Mouse (Mus musculus) intestine, postnatal 0 days (tissue): ENCODE results near the gene Shkbp1. TPM values are rescaled to one million over a fixed set of nuclear protein-coding genes. Genes with fewer than 3 reads are reported as not detected.

Source experiments
- ATAC-seq: fragments of 200-750 bp; cut with Nextera tagmentation; 2 replicates; pipeline ENCODE4 v1.8.0; 2017; ENCODE audit warnings: mild to moderate bottlenecking, moderate TSS enrichment, moderate library complexity
- H3K27ac ChIP-seq: fragments of 300-500 bp; sonication (generic); 2 replicates; pipeline ENCODE4 v1.5.1; 2014; ENCODE audit warnings: mild to moderate bottlenecking, low read depth, low read length, moderate library complexity
- H3K27me3 ChIP-seq: fragments of 300-500 bp; sonication (generic); replicated peaks from 2 replicates; pipeline ENCODE4 v1.6.1; 2014; ENCODE audit warnings: low read length, mixed read lengths; ENCODE audit not compliant: control insufficient read depth, insufficient read depth
- H3K36me3 ChIP-seq: fragments of 300-500 bp; sonication (generic); 2 replicates; pipeline ENCODE4 v1.6.1; 2014; ENCODE audit warnings: mild to moderate bottlenecking, moderate library complexity; ENCODE audit not compliant: control insufficient read depth, insufficient read depth
- H3K4me1 ChIP-seq: fragments of 300-500 bp; sonication (generic); replicated peaks from 2 replicates; pipeline ENCODE4 v1.6.1; 2014; ENCODE audit warnings: antibody characterized with exemption, low read length, mixed read lengths; ENCODE audit not compliant: control insufficient read depth, insufficient read depth
- H3K4me2 ChIP-seq: fragments of 300-500 bp; sonication (generic); replicated peaks from 2 replicates; pipeline ENCODE4 v1.6.1; 2014; ENCODE audit warnings: low read depth, mild to moderate bottlenecking, moderate library complexity
- H3K4me3 ChIP-seq: fragments of 300-500 bp; sonication (generic); 2 replicates; pipeline ENCODE4 v1.5.1; 2014; ENCODE audit warnings: low read depth, low read length
- H3K9ac ChIP-seq: fragments of 300-500 bp; sonication (generic); 2 replicates; pipeline ENCODE4 v1.6.1; 2014; ENCODE audit warnings: mild to moderate bottlenecking, low read depth, low read length
- H3K9me3 ChIP-seq: fragments of 300-500 bp; sonication (generic); 2 replicates; pipeline ENCODE4 v1.6.1; 2016; ENCODE audit warnings: mixed run types; ENCODE audit not compliant: control insufficient read depth
- CTCF ChIP-seq: sonication (generic); IDR thresholded peaks from 2 replicates; pipeline ENCODE4 v1.5.1; 2016; ENCODE audit warnings: low read depth, mild to moderate bottlenecking, control low read depth, antibody characterized with exemption, moderate library complexity
- WGBS: fragments of 180-500 bp; shearing (Covaris S2); extraction: QIAGEN DNeasy Blood & Tissue Kit; methylation state at CpG from one replicate; pipeline ENCODE4 v1.1.7; 2014; 5-methylcytosine and 5-hydroxymethylcytosine counted together
- polyA plus RNA-seq: library from polyadenylated mRNA; unstranded; fragments of >200 nt; fragmentation: Nextera tagmentation; extraction: Ambion mirVana; gene quantifications from 2 replicates; pipeline ENCODE4 v1.2.1, GENCODE M21; 2015

The Shkbp1 gene
- polyA plus RNA-seq, 1 experiment from 2014 or later, result 26.9 TPM

GRCm38 (mm10) chr7:27371715-27372462, 16.1 kb upstream of the Shkbp1 start:
- no peak for TF ChIP-seq CTCF
- Histone ChIP-seq H3K4me1 (no peaks in the 10 kb centered on the region), H3K36me3 (no peaks in the 10 kb centered on the region), H3K27me3 (peaks cover 86% of the 10 kb centered on the region), H3K9me3 (peaks cover 6% of the 10 kb centered on the region; the same call in 1 of the 2 replicates), H3K9ac (0 out of 2 replicates have a peak overlapping the region, but pooled peaks have one; percentile 3), H3K27ac (no peak overlapping the region), H3K4me3 (peak overlapping the region; percentile 17; the same call in 1 of the 2 replicates), H3K4me2 (peak overlapping the region; percentile 38; the same call in 1 of the 2 replicates)
- WGBS, result 4% methylated on average over 44 of the region's 44 CpGs
- ATAC-seq, result no peak

GRCm38 (mm10) chr7:27369111-27369510, 13.3 kb upstream of the Shkbp1 start:
- Histone ChIP-seq H3K4me1 (no peaks in the 10 kb centered on the region), H3K4me2 (no peak overlapping the region), H3K27ac (no peak overlapping the region), H3K27me3 (peaks cover 91% of the 10 kb centered on the region), H3K36me3 (no peaks in the 10 kb centered on the region), H3K9me3 (peaks cover 6% of the 10 kb centered on the region; the same call in 1 of the 2 replicates), H3K9ac (no peak overlapping the region), H3K4me3 (no peak overlapping the region)
- no peak for ATAC-seq
- no peak for TF ChIP-seq CTCF
- 83% methylated on average over 19 of the region's 19 CpGs for WGBS

- Histone ChIP-seq H3K4me2 (peak overlapping the region; percentile 49), H3K4me3 (peak overlapping the region; percentile 18; the same call in 1 of the 2 replicates), H3K27ac (no peak overlapping the region), H3K9me3 (peaks cover 6% of the 10 kb centered on the region; the same call in 1 of the 2 replicates), H3K36me3 (no peaks in the 10 kb centered on the region), H3K9ac (no peak overlapping the region), H3K4me1 (no peaks in the 10 kb centered on the region), H3K27me3 (peaks cover 92% of the 10 kb centered on the region)
- no peak for ATAC-seq
- WGBS, result 14% methylated on average over 11 of the region's 11 CpGs
- no peak for TF ChIP-seq CTCF
Measured at GRCm38 (mm10) chr7:27367976-27368375, 12.2 kb upstream of the Shkbp1 start.

- no peak overlapping the region for H3K4me3 ChIP-seq
- 35% methylated on average over 21 of the region's 21 CpGs for WGBS
- H3K4me1 ChIP-seq, result no peaks in the 10 kb centered on the region
- no peak for TF ChIP-seq CTCF
- H3K27me3 ChIP-seq, result peaks cover 85% of the 10 kb centered on the region
- H3K36me3 ChIP-seq, result no peaks in the 10 kb centered on the region
- no peak overlapping the region; the same call in 1 of the 2 replicates for H3K4me2 ChIP-seq
- no peak for ATAC-seq
- H3K9me3 ChIP-seq, result peaks cover 6% of the 10 kb centered on the region; the same call in 1 of the 2 replicates
- no peak overlapping the region for H3K9ac ChIP-seq
- H3K27ac ChIP-seq, result no peak overlapping the region
Measured at GRCm38 (mm10) chr7:27366082-27366844, 10.4 kb upstream of the Shkbp1 start.

DNA sequence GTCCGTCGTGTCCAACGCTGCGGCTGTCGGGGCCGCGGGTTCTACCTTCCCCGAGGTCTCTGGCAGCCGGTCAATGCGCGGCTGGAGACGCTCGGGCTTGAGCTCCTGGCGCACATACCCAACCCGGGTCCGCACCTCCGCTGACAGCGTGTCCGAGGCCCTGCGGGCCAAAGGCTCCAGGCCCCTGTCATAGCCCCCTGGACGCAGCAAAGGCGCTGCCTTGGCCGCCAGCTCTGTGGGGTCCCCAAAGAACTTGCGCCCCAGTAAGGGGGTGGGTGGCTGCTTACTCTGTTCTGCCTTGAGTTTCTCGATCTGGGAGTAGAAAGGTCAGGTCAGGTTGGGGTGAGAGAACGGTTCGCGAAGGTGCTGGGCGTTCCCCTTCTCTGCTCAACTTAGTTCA, 8.6 kb upstream of the Shkbp1 start:
- peak overlapping the region; percentile 17; the same call in 1 of the 2 replicates for H3K4me2 ChIP-seq

More for the DNA sequence above, 8.6 kb upstream of the Shkbp1 start:
- Histone ChIP-seq H3K9me3 (no peaks in the 10 kb centered on the region), H3K36me3 (no peaks in the 10 kb centered on the region), H3K27ac (no peak overlapping the region), H3K9ac (no peak overlapping the region), H3K27me3 (peaks cover 69% of the 10 kb centered on the region), H3K4me1 (no peaks in the 10 kb centered on the region; the same call in 1 of the 2 replicates), H3K4me3 (peak overlapping the region; percentile 14)
- ATAC-seq, result no peak
- 6% methylated on average over 29 of the region's 29 CpGs for WGBS
- TF ChIP-seq CTCF, result no peak
